Mouse (Mus musculus) hindbrain, embryonic 13.5 days (tissue): ENCODE results near the gene Esrrb. TPM values are rescaled to one million over a fixed set of nuclear protein-coding genes. Genes with fewer than 3 reads are reported as not detected.

Source experiments
- ATAC-seq: fragments of 200-750 bp; cut with Nextera tagmentation; 2 replicates; pipeline ENCODE4 v1.8.0; 2017; ENCODE audit warnings: moderate TSS enrichment; ENCODE audit not compliant: low FRiP score
- H3K27ac ChIP-seq: fragments of 300-500 bp; sonication (generic); 2 replicates; pipeline ENCODE4 v1.5.1; 2015; ENCODE audit warnings: inconsistent platforms, mild to moderate bottlenecking, moderate library complexity
- H3K27me3 ChIP-seq: fragments of 300-500 bp; sonication (generic); 2 replicates; pipeline ENCODE4 v1.6.1; 2015; ENCODE audit warnings: mild to moderate bottlenecking, inconsistent platforms
- H3K36me3 ChIP-seq: fragments of 300-500 bp; sonication (generic); 2 replicates; pipeline ENCODE4 v1.6.1; 2015; ENCODE audit warnings: mild to moderate bottlenecking, inconsistent platforms
- H3K4me1 ChIP-seq: fragments of 300-500 bp; sonication (generic); replicated peaks from 2 replicates; pipeline ENCODE4 v1.6.1; 2015; ENCODE audit warnings: inconsistent platforms
- H3K4me2 ChIP-seq: fragments of 300-500 bp; sonication (generic); 2 replicates; pipeline ENCODE4 v1.6.1; 2015; ENCODE audit warnings: inconsistent platforms, mild to moderate bottlenecking, moderate library complexity
- H3K4me3 ChIP-seq: fragments of 300-500 bp; sonication (generic); 2 replicates; pipeline ENCODE4 v1.5.1; 2015; ENCODE audit warnings: mild to moderate bottlenecking, inconsistent platforms
- H3K9ac ChIP-seq: fragments of 300-500 bp; sonication (generic); 2 replicates; pipeline ENCODE4 v1.6.1; 2015; ENCODE audit warnings: mild to moderate bottlenecking, inconsistent platforms
- H3K9me3 ChIP-seq: fragments of 300-500 bp; sonication (generic); 2 replicates; pipeline ENCODE4 v1.6.1; 2016; ENCODE audit warnings: inconsistent platforms
- WGBS: fragments of 180-500 bp; shearing (Covaris S2); methylation state at CpG from one replicate; pipeline ENCODE4 v1.1.7; 2015; 5-methylcytosine and 5-hydroxymethylcytosine counted together
- polyA plus RNA-seq: library from polyadenylated mRNA; unstranded; fragments of >200 nt; fragmentation: Nextera tagmentation; extraction: Ambion mirVana; gene quantifications from 2 replicates; pipeline ENCODE4 v1.2.1, GENCODE M21; 2015

The Esrrb gene
- polyA plus RNA-seq, 1 experiment from 2014 or later, result 6.7 TPM

GRCm38 (mm10) chr12:86364756-86365155, 3.8 kb downstream of the Esrrb start:
- no peak for ATAC-seq
- WGBS, result 7% methylated on average over 5 of the region's 5 CpGs

DNA sequence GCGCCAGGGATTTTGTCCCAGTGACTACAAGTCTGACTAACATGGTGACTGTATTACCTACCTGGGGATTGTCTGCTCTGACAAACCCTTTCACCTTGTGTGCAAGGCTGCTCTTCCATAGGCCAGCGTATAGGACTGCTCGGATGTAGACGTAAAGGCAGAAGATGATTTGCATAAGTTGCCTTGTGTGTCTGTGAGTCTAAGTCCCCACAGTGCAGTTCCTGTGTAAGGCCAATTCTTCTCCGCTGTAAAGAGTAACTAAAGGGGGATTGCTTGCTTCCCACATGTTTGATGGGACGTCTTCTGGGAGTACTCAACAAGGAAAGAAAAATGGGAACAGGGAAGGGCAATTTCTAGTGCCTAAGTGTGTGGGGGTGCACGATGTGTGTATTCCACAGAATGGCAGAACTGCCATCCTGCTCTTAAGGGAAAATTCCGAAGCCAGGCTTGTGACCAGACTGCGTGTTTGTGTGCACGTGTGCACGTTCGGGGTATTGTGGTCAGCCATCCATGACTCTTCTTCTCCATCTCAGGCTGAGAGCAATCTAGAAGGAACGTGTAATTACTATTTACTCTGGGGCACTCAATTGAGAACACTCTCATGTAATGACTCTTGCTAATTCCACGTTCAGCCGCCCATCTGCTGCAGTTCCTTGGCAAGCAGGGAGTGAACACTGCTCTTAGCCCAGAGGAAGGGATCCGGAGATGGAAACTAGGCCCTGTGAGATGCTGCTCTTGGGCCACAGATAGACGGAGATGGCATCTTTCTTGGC, 9.9 kb downstream of the Esrrb start:
- H3K4me2 ChIP-seq, result no peak overlapping the region
- H3K9ac ChIP-seq, result no peak overlapping the region
- H3K27me3 ChIP-seq, result peaks cover 14% of the 10 kb centered on the region
- no peaks in the 10 kb centered on the region for H3K9me3 ChIP-seq
- H3K4me1 ChIP-seq, result peaks cover 24% of the 10 kb centered on the region
- H3K27ac ChIP-seq, result peak overlapping the region; percentile 55
- H3K4me3 ChIP-seq, result no peak overlapping the region
- ATAC-seq, result peak; percentile 60
- 64% methylated on average over 17 of the region's 17 CpGs for WGBS
- H3K36me3 ChIP-seq, result no peaks in the 10 kb centered on the region

More at GRCm38 (mm10) chr12:86364756-86365155, 3.8 kb downstream of the Esrrb start:
- no peaks in the 10 kb centered on the region for H3K36me3 ChIP-seq
- H3K9ac ChIP-seq, result no peak overlapping the region
- peaks cover 36% of the 10 kb centered on the region for H3K27me3 ChIP-seq
- H3K4me1 ChIP-seq, result peaks cover 55% of the 10 kb centered on the region
- no peak overlapping the region for H3K4me2 ChIP-seq
- no peaks in the 10 kb centered on the region for H3K9me3 ChIP-seq
- no peak overlapping the region for H3K27ac ChIP-seq
- no peak overlapping the region for H3K4me3 ChIP-seq

GRCm38 (mm10) chr12:86374286-86374685, 13.4 kb downstream of the Esrrb start:
- Histone ChIP-seq H3K9me3 (no peaks in the 10 kb centered on the region), H3K4me3 (no peak overlapping the region), H3K4me2 (no peak overlapping the region), H3K27me3 (peaks cover 29% of the 10 kb centered on the region), H3K9ac (no peak overlapping the region), H3K27ac (no peak overlapping the region), H3K36me3 (no peaks in the 10 kb centered on the region), H3K4me1 (peaks cover 18% of the 10 kb centered on the region)
- 61% methylated on average over 8 of the region's 8 CpGs for WGBS
- ATAC-seq, result no peak

GRCm38 (mm10) chr12:86379672-86380213, 18.8 kb downstream of the Esrrb start:
- peaks cover 38% of the 10 kb centered on the region for H3K27me3 ChIP-seq
- peaks cover 47% of the 10 kb centered on the region for H3K4me1 ChIP-seq
- WGBS, result 12% methylated on average over 15 of the region's 15 CpGs
- H3K4me3 ChIP-seq, result no peak overlapping the region
- no peaks in the 10 kb centered on the region for H3K36me3 ChIP-seq
- no peaks in the 10 kb centered on the region for H3K9me3 ChIP-seq
- peak overlapping the region; percentile 81 for H3K27ac ChIP-seq
- peak; percentile 68 for ATAC-seq
- H3K9ac ChIP-seq, result peak overlapping the region; percentile 53
- peak overlapping the region; percentile 32 for H3K4me2 ChIP-seq

DNA sequence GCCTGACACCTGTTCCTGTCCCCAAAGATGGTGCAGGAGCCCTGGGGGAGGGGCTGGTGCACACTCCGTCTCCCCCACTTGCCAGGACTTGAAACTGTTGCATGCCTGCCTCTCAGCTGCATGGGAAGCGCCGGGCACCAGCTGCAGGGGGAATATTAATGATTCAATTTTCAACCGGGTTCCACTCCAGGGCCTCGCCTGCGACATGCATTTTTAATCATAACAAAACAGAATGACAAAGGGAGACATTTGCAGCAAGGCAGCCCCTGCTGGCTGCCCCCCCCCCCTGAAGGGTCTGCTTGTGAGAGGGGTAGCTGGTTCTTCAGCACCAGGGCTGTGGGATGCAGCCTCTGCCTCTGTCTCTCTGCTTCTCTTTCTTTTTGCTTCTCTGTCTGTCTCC, 22.9 kb downstream of the Esrrb start:
- peaks cover 60% of the 10 kb centered on the region for H3K4me1 ChIP-seq
- 10% methylated on average over 6 of the region's 6 CpGs for WGBS
- H3K27me3 ChIP-seq, result 0 out of 2 replicates have a peak, but pooled peaks cover 18% of the 10 kb centered on the region
- ATAC-seq, result peak; percentile 34; the same call in 1 of the 2 replicates
- no peak overlapping the region for H3K4me2 ChIP-seq
- peak overlapping the region; percentile 70 for H3K27ac ChIP-seq
- no peaks in the 10 kb centered on the region for H3K36me3 ChIP-seq
- H3K4me3 ChIP-seq, result no peak overlapping the region
- no peaks in the 10 kb centered on the region for H3K9me3 ChIP-seq
- peak overlapping the region; percentile 43; the same call in 1 of the 2 replicates for H3K9ac ChIP-seq

GRCm38 (mm10) chr12:86387671-86388270, 26.9 kb downstream of the Esrrb start:
- Histone ChIP-seq H3K4me2 (no peak overlapping the region), H3K4me3 (no peak overlapping the region), H3K4me1 (peaks cover 28% of the 10 kb centered on the region), H3K9ac (no peak overlapping the region), H3K27ac (peak overlapping the region; percentile 66), H3K27me3 (0 out of 2 replicates have a peak, but pooled peaks cover 6% of the 10 kb centered on the region), H3K9me3 (no peaks in the 10 kb centered on the region), H3K36me3 (no peaks in the 10 kb centered on the region)
- 0 out of 2 replicates have a peak, but pooled peaks have one; percentile 33 for ATAC-seq
- 42% methylated on average over 10 of the region's 10 CpGs for WGBS

DNA sequence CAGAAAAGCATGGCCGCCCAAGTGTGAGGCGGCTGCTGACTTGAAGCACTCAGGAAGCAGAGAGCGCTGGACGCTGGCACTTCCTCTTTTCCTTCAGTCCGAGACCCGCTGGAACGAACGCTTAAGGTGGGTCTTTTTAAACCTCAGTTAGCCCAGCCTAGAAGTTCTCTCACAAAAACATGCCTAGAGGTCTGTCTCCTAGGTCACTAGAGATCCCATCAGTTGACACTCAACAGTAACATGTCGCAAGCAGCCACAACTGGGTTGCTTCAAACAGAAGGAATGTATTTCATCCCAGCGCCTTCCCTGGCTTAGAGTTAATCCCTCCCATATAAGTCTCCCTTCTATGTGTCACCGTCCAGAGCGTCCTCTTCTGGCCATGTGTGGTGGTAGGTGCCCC, 33.9 kb downstream of the Esrrb start:
- Histone ChIP-seq H3K27me3 (no peaks in the 10 kb centered on the region), H3K27ac (no peak overlapping the region), H3K4me1 (peaks cover 13% of the 10 kb centered on the region), H3K36me3 (no peaks in the 10 kb centered on the region), H3K9me3 (no peaks in the 10 kb centered on the region), H3K4me3 (no peak overlapping the region), H3K4me2 (no peak overlapping the region), H3K9ac (no peak overlapping the region)
- WGBS, result 89% methylated on average over 12 of the region's 12 CpGs
- ATAC-seq, result no peak

- H3K36me3 ChIP-seq, result no peaks in the 10 kb centered on the region
- H3K27ac ChIP-seq, result no peak overlapping the region
- H3K9ac ChIP-seq, result no peak overlapping the region
- H3K9me3 ChIP-seq, result no peaks in the 10 kb centered on the region
- H3K4me3 ChIP-seq, result no peak overlapping the region
- 66% methylated on average over 7 of the region's 7 CpGs for WGBS
- peaks cover 13% of the 10 kb centered on the region for H3K4me1 ChIP-seq
- no peak for ATAC-seq
- H3K27me3 ChIP-seq, result 0 out of 2 replicates have a peak, but pooled peaks cover under 1% of the 10 kb centered on the region
- no peak overlapping the region for H3K4me2 ChIP-seq
These were observed 34.4 kb downstream of the Esrrb start for GRCm38 (mm10) chr12:86395326-86395725.

- 27% methylated on average over 8 of the region's 8 CpGs for WGBS
- H3K9me3 ChIP-seq, result no peaks in the 10 kb centered on the region
- H3K27ac ChIP-seq, result no peak overlapping the region
- no peak for ATAC-seq
- H3K4me1 ChIP-seq, result peaks cover 19% of the 10 kb centered on the region
- no peak overlapping the region for H3K9ac ChIP-seq
- no peak overlapping the region for H3K4me2 ChIP-seq
- no peak overlapping the region for H3K4me3 ChIP-seq
- H3K36me3 ChIP-seq, result no peaks in the 10 kb centered on the region
- peaks cover 31% of the 10 kb centered on the region for H3K27me3 ChIP-seq
These were observed 37.8 kb downstream of the Esrrb start for GRCm38 (mm10) chr12:86398762-86399161.

DNA sequence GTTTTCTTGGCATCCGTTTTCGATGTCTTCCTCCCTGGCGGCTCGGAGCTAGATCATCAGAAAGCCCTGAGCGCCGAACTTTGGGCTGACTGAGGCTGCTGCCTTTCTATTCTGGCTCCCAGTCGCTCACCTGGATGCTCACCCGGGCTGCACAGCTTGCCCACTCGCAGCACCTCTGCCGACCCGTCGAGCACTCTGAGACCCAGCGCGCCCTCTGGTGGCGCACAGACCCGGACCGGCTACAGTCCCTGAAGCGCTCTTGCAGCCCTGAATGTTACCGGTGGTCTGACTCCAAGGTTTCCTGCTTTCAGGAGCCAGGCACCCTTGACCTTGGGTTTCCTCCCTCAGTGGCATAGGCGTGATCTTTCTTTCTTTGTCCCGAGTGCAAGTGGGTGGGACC, 41.8 kb downstream of the Esrrb start:
- Histone ChIP-seq H3K9ac (no peak overlapping the region), H3K4me3 (no peak overlapping the region), H3K9me3 (no peaks in the 10 kb centered on the region), H3K36me3 (no peaks in the 10 kb centered on the region), H3K27ac (no peak overlapping the region), H3K27me3 (peaks cover 41% of the 10 kb centered on the region), H3K4me1 (peaks cover 15% of the 10 kb centered on the region), H3K4me2 (peak overlapping the region; percentile 35)
- WGBS, result 6% methylated on average over 21 of the region's 21 CpGs
- no peak for ATAC-seq

GRCm38 (mm10) chr12:86421490-86421904, 60.6 kb downstream of the Esrrb start:
- Histone ChIP-seq H3K36me3 (no peaks in the 10 kb centered on the region), H3K4me2 (peak overlapping the region; percentile 74), H3K4me3 (peak overlapping the region; percentile 48), H3K9ac (peak overlapping the region; percentile 70), H3K4me1 (peaks cover 29% of the 10 kb centered on the region), H3K9me3 (no peaks in the 10 kb centered on the region), H3K27ac (no peak overlapping the region), H3K27me3 (peaks cover 89% of the 10 kb centered on the region)
- under 1% methylated on average over 37 of the region's 37 CpGs for WGBS
- peak; percentile 88 for ATAC-seq

GRCm38 (mm10) chr12:86422166-86422910, 61.4 kb downstream of the Esrrb start:
- peak overlapping the region; percentile 70 for H3K9ac ChIP-seq
- no peak overlapping the region for H3K27ac ChIP-seq
- H3K4me3 ChIP-seq, result peak overlapping the region; percentile 48
- H3K9me3 ChIP-seq, result no peaks in the 10 kb centered on the region
- no peaks in the 10 kb centered on the region for H3K36me3 ChIP-seq
- H3K4me2 ChIP-seq, result peak overlapping the region; percentile 74
- 2% methylated on average over 54 of the region's 59 CpGs for WGBS
- ATAC-seq, result no peak
- peaks cover 38% of the 10 kb centered on the region for H3K4me1 ChIP-seq
- peaks cover 91% of the 10 kb centered on the region for H3K27me3 ChIP-seq
